Mouse (Mus musculus) ovary, postnatal 36 days (tissue): ENCODE data around the gene Dnase1l2.
"Not testable (repeated sequence)": the region's sequence is repeated elsewhere in the genome, so short reads cannot be mapped to it uniquely, and the experiment has no call there.

Source experiments
- DNase-seq: peaks from one replicate; pipeline ENCODE4 v3.0.0; 2022; ENCODE audit warnings: low spot score, mixed read lengths

The Dnase1l2 gene

GRCm38 (mm10) chr17:24429201-24429983 lies 13.5 kb downstream of the Dnase1l2 start:
- DNase-seq = no peak

GRCm38 (mm10) chr17:24427170-24427557 lies 15.7 kb downstream of the Dnase1l2 start:
- DNase-seq = no peak

GRCm38 (mm10) chr17:24426471-24427169 lies 16.3 kb downstream of the Dnase1l2 start, which contains the start of gene Eci1:
Eci1 (plus strand) TSS chr17:24426641.
- DNase-seq = peak; percentile 97

DNA sequence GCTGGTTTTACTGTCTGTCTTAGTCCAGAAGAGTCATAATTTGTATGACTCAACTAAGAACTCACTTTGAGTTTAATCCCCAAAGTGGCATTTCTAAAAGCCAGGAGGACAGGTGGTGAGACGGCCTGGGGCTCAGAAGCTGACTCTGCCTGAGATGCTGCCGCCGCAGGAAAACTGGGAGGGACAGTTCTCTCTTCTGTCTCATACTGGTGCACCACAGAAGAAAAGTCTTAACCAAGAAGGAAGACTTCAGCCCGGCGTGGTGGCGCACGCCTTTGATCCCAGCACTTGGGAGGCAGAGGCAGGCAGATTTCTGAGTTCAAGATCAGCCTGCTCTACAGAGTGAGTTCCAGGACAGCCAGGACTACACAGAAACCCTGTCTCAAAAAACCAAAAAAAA lies 17.0 kb downstream of the Dnase1l2 start:
- no peak for DNase-seq

DNA sequence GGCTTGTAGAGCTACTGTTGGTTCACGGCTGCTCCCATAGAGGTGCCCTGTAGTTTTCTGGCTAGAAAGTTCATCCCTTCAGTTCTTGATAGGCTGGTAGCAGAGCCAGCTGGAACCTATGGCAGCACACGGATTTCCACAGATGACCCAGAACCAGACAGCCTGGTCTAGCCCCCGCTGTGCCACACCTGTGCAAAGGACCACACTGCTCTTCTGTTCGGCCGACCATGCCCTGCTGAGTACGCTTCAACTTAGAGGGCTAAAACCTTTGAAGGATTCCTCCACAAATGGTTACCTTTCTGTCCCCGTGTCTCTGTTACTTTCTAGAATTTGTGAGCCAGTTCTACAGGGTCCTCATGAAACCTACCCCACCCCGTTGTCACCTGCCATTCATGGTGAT lies 17.6 kb downstream of the Dnase1l2 start:
- DNase-seq = not testable (repeated sequence)

GRCm38 (mm10) chr17:24424489-24424888 lies 18.4 kb downstream of the Dnase1l2 start:
- DNase-seq = no peak

- no peak for DNase-seq
Observed at GRCm38 (mm10) chr17:24423114-24423513, 19.8 kb downstream of the Dnase1l2 start.

GRCm38 (mm10) chr17:24416051-24416652 lies 26.8 kb downstream of the Dnase1l2 start:
- no peak for DNase-seq

- DNase-seq = no peak
Observed at GRCm38 (mm10) chr17:24415011-24415410, 27.9 kb downstream of the Dnase1l2 start.

- peak; percentile 91 for DNase-seq
Observed at GRCm38 (mm10) chr17:24414230-24414976, 28.5 kb downstream of the Dnase1l2 start, which contains the start of gene Rnps1. Rnps1 (plus strand) TSS chr17:24414565.

DNA sequence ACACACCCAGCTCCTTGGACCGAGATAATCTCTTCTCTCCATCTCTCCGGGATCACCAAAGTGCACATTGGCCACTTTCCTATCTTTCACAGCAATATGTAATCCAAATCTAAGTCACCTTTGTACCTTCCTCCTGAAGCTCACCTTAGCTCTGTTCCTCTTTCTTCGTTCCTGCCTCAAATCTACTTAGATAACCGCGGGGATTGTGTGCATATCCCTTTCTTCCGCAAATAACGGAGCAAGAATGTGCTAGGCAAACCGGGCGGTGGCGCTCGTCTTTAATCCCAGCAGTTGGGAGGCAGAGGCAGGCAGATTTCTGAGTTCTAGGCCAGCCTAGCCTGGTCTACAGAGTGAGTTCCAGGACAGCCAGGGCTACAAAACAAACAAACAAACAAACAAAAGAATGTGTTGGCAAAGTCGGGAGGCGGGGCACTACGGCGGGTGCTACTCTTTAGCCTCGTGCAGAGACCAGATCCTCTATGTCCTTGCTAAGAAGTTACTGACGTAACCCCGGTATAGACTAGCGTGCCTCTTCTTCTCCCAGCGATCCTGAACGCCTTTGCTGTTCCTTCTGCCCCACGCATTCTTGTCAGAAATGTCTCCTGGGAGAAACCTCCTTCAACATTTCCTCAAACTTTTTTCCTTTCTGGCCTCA lies 29.2 kb downstream of the Dnase1l2 start:
- DNase-seq = no peak

DNA sequence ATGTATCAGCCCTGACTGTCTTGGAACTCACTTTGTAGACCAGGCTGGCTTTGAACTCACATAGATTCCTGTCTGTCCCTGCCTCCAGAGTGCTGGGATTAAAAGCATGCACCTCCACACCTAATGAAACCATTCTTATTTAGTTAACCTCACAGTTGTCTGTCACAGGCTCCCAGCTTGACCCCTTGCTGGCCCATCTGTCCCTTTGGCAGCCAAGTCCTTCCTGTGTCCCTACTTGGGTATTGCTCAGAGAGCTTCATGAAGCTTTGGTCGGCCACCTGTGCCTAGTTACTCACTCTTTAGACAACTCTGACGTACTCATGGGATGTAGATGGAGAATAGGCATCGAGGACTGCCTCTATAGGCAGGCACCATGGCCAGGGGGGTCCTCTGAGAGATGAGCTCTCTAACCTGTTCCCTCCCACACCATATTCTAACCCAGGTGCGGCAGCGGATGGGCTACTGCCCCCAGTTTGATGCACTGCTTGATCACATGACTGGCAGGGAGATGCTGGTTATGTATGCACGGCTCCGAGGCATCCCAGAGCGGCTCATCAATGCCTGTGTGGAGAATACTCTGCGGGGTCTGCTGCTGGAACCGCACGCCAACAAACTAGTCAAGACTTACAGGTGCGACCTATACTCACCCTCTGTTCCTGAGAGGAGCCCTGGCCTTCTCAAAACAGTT lies 35.6 kb downstream of the Dnase1l2 start:
- DNase-seq = no peak

GRCm38 (mm10) chr17:24402371-24402770 lies 40.5 kb downstream of the Dnase1l2 start:
- peak; percentile 60 for DNase-seq

DNA sequence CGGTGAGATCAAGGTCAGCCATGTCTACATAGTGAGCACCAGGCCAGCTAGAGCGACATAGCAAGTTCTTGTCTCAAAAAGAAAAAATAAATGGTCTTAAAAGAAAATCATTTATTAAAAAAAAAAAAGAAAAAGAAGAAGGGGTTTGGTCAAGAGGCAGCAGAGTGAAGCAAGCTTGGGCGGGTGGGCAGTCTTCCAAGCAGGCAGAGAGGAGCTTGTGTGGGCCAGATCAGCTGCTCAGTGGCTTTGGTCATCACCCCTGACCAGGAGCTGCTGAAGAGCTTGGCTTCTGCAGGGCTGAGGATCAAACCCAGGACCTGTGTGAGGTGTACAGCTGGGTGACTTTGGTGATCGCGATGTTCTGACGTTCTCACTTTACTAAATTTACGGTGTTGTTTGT lies 48.4 kb downstream of the Dnase1l2 start:
- DNase-seq = peak; percentile 27

GRCm38 (mm10) chr17:24393527-24393926 lies 49.4 kb downstream of the Dnase1l2 start:
- no peak for DNase-seq

DNA sequence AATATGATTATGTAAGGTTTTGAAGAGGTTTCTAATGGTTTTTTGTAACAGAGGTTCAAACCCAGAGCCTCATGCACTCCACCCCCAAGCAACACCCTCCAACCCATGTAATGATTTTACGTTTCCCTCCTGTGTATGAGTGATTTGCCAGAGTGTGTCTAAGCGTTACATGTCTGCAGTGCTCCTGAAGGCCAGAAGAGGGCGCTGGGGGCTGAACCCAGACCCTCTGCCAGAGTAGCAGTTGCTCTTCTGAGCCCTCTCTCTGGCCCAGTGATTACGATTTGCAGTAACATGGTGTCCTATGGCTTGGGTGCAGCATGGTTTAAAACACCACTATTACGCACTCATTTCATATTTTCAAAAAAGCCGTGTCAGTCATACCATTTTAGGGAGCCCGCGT lies 51.8 kb downstream of the Dnase1l2 start:
- no peak for DNase-seq
